Mouse (Mus musculus) splenic B cell, adult 2 months (primary cell): ENCODE measurements around the gene Zfp607a.
"Not testable (repeated sequence)": the region's sequence is repeated elsewhere in the genome, so short reads cannot be mapped to it uniquely, and the experiment has no call there.

ENCODE experiments used
- DNase-seq: peaks from one replicate; pipeline ENCODE4 v3.0.0-alpha.2; 2011; ENCODE audit warnings: low read depth, low spot score
- H3K27me3 ChIP-seq: 2 replicates; pipeline ENCODE4 v1.6.1; 2012; ENCODE audit warnings: mild to moderate bottlenecking, low read length, moderate library complexity, mixed read lengths; ENCODE audit not compliant: control insufficient read depth, poor library complexity, insufficient read depth, severe bottlenecking
- H3K36me3 ChIP-seq: 2 replicates; pipeline ENCODE4 v1.6.1; 2012; ENCODE audit warnings: mild to moderate bottlenecking, low read length, moderate library complexity, mixed read lengths; ENCODE audit not compliant: control insufficient read depth, poor library complexity, insufficient read depth, severe bottlenecking

The Zfp607a gene

DNA sequence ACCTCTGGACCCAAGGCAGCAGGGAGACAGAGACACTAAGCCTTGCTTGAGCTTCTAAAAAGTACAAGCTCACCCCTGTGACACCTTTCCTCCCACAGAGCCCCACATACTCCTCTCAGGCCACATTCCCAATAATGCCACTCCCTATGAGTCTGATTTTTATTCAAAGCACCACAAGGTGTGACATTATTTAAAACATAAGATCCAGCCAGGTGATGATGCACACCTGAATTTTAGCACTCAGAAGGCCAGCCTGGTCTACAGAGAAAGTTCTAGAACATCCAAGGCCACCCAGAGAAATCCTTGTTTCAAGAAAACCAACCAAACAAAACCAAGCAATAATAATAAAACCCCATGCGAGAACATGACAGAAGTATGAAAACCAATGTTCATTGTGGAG, at the start of gene Zfp607a:
Gene Zfp607a, plus strand, starts transcription at position 301 of the 400 bp plus-strand sequence.
- no peak for DNase-seq
- Histone ChIP-seq H3K27me3 (no peaks in the 10 kb centered on the region), H3K36me3 (no peaks in the 10 kb centered on the region)

DNA sequence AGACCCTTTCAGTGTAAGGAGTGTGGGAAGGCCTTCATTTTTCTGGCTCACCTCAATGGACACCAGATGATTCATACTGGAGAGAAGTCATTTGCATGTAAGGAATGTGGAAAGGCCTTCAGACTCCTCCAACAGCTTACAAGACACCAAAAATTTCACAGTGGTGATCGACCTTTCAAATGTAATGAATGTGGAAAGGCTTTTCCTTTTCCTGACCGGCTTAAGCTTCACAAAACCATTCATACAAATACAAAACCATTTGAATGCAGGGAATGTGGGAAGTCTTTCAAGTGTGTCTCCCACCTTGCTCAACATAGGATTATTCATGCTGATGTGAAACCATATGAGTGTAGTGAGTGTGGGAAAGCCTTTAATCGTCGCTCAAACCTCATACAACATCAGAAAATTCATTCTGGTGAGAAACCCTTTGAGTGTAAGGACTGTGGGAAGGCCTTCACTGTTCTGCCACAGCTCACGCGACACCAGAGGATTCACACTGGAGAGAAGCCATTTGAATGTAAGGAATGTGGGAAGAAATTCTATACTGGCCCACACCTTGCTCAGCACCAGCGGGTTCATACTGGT, 38.7 kb upstream of the Zfp607a start:
- DNase-seq = no peak
- peaks cover 2% of the 10 kb centered on the region; the same call in 1 of the 2 replicates for H3K36me3 ChIP-seq
- H3K27me3 ChIP-seq = no peaks in the 10 kb centered on the region

GRCm38 (mm10) chr7:27822611-27823010, 34.7 kb upstream of the Zfp607a start:
- Histone ChIP-seq H3K36me3 (no peaks in the 10 kb centered on the region; the same call in 1 of the 2 replicates), H3K27me3 (no peaks in the 10 kb centered on the region)

GRCm38 (mm10) chr7:27834131-27834530, 23.2 kb upstream of the Zfp607a start:
- no peak for DNase-seq
- Histone ChIP-seq H3K36me3 (no peaks in the 10 kb centered on the region), H3K27me3 (no peaks in the 10 kb centered on the region)

More at GRCm38 (mm10) chr7:27822611-27823010, 34.7 kb upstream of the Zfp607a start:
- no peak for DNase-seq

- DNase-seq = no peak
- Histone ChIP-seq H3K27me3 (no peaks in the 10 kb centered on the region), H3K36me3 (no peaks in the 10 kb centered on the region)
Measured at GRCm38 (mm10) chr7:27837896-27838295, 19.4 kb upstream of the Zfp607a start.

DNA sequence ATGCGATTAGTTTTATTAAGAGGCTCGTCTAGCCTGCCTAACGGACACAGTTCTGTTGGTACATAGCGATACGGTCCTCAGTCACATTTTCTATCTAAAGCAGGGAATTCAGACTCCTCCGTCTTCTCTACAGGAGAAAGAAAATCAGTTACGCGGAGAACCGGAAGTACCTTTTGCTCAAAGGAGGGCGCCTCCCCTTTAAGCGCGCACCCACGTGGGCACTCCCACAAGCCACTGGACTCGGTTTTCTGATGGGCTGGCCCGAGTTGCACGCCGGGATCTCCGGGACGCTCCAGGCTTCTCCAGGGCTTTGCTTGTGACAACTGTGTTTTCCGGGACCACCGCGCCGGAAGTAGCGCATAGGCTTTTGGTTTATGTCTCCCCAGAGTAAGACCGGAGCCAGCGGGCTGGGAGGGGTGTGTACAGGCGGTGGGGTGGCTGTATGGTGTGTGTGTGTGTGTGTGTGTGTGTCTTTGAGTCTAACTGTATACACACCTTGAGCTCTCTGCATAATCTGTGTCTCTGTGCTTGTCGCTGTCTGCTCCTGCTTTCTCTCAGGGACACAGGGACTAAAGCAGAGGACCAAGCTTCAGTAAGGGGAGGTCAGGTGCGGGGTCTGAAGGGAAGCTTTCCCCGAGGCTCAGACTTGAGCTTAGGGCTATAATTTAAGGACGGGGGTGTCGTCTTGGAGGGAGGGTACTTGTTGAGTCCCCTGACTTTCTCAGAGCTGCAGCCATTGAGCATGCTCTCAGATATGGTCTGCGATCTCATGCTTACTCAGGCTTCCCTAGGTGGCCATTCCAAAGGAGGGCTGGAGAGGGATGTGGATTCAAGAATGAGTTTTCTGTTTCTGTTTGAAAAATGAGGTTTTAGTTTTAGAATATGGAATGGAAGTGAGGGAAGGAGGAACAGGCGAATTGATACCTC, 18.7 kb upstream of the Zfp607a start, which contains the start of gene Zfp59:
Gene Zfp59, plus strand, starts transcription at position 285 of the 927 bp plus-strand sequence.
- no peaks in the 10 kb centered on the region for H3K27me3 ChIP-seq
- DNase-seq = peak; percentile 77

GRCm38 (mm10) chr7:27839596-27839995, 17.7 kb upstream of the Zfp607a start:
- Histone ChIP-seq H3K27me3 (no peaks in the 10 kb centered on the region), H3K36me3 (0 out of 2 replicates have a peak, but pooled peaks cover 3% of the 10 kb centered on the region)
- DNase-seq = no peak

More for the DNA sequence above, 18.7 kb upstream of the Zfp607a start, which contains the start of gene Zfp59:
- H3K36me3 ChIP-seq = 0 out of 2 replicates have a peak, but pooled peaks cover under 1% of the 10 kb centered on the region

- Histone ChIP-seq H3K27me3 (no peaks in the 10 kb centered on the region), H3K36me3 (0 out of 2 replicates have a peak, but pooled peaks cover 3% of the 10 kb centered on the region)
- no peak for DNase-seq
Measured at GRCm38 (mm10) chr7:27840104-27840503, 17.2 kb upstream of the Zfp607a start.

DNA sequence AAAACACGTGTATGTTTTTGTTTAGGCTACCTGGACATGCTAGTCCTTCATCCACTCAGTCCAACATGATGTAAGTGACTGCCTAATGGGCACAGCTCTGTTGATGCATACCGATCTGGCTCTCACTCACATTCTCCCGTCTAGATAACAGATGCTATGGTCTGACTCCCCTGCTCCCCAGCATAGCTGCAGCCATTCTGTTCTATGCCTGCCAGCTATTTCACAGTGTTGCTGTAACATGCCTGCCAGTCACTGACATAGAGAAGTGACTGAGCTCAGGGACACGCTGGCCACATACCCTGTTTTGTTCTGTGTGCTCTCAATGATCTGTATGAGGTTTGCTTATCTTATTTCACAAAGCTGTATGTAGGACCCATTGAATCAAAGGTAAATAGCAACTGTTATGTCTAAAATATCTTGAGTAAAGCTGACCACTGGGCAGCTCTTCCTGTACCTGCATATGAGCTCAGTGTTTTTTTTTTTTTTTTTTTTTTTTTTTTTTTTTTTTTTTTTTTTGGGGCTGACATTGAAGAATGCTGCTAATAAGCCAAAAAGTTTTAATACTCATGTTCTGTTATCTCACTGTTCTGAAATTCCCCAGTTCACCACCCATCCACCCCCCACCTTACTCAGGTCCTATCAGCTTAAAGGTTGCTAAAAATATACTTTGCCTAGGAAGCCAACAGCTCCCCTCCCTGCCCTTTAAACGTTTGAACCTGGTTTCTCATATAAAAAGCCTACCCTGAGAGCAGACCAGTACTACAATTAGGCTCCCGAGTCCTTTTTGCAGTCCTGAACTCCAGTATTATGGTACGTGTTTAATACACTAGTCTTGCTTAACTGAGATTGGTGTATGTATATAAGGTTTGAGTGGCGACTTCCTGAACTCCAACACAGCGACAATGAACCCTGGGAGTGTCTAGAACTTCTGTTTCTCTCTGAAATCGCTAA, 2.2 kb downstream of the Zfp607a start:
- no peak for DNase-seq
- Histone ChIP-seq H3K27me3 (no peaks in the 10 kb centered on the region), H3K36me3 (peaks cover 4% of the 10 kb centered on the region; the same call in 1 of the 2 replicates)

DNA sequence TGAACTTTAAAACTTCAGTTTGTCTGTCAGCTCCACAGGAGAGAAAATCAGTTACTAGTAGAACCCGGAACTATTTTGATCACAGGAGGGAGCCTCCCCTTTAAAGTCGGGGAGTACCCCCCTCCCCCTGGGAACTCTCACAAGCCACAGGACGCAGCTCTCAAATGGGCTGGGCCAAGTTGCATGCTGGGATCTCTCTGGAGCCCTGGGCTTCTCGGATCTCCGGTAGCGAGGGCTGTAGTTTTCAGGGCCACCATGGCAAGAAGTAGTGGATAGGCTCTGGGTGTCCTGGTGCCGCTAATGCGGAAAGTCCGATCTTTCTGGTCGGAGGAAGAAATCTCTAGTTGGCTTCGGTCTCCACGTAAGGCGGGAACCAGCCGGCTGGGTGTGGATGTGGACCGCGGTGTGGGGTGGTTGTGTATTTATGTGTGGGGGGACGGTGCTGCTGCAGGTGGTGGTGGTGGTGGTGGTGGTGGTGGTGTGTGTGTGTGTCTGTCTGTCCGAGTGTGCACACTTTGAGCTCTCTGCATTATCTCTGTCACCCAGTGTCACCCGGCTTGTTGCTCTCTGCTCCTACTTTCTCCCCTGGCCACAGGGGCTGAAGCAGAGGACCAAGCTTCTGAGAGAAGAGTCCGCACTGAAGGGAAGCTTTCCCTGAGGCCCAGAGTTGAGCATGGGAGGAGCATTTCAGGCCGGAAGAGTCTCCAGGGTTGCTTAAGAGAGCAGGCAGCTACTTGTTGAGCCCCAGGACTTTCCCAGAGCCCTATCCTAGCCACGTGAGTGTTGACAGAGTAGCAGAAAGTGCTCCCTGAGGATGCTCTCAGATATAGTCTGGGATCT, 3.3 kb downstream of the Zfp607a start:
- Histone ChIP-seq H3K36me3 (peaks cover 6% of the 10 kb centered on the region; the same call in 1 of the 2 replicates), H3K27me3 (no peaks in the 10 kb centered on the region)
- peak; percentile 80 for DNase-seq

DNA sequence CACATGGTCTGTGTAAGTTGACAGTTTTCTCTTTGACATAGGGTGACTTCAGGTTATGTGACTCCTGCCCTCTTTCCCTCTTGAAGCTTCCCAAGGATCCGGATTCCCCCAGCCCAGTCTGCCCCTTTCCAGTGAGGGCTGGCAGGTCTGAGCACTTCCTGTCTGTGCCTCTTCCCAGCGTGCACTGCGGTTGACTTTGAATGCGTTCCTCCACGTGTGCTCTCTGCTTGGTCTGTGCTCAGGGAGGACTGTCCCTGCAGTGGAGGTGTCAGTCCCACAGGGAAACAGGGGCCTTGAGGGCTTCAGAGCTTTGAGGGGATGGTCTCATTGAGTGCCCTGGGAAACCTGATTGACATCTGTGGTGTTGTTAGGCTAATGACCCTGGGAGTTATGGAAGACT, 5.3 kb downstream of the Zfp607a start:
- not testable (repeated sequence) for DNase-seq, H3K27me3 ChIP-seq, H3K36me3 ChIP-seq

GRCm38 (mm10) chr7:27881721-27882120, 24.4 kb downstream of the Zfp607a start:
- Histone ChIP-seq H3K36me3 (no peaks in the 10 kb centered on the region; the same call in 1 of the 2 replicates), H3K27me3 (no peaks in the 10 kb centered on the region)
- no peak for DNase-seq

GRCm38 (mm10) chr7:27900601-27901000, 43.3 kb downstream of the Zfp607a start:
- H3K36me3 ChIP-seq = no peaks in the 10 kb centered on the region
- H3K27me3 ChIP-seq = no peaks in the 10 kb centered on the region
- DNase-seq = no peak
